Mouse (Mus musculus) heart, adult 2 months (tissue): ENCODE results near the gene 4921517D22Rik. TPM values are rescaled to one million over a fixed set of nuclear protein-coding genes. Genes with fewer than 3 reads are reported as not detected.

Experiments used
- DNase-seq, 2 experiments: peaks; one replicate each; pipeline ENCODE4 v3.0.0; 2021
- H3K27ac ChIP-seq: fragments of 200-600 bp; 2 replicates; pipeline ENCODE4 v1.8.1; 2022
- H3K27me3 ChIP-seq: fragments of 200-500 bp; 2 replicates; pipeline ENCODE4 v1.6.1; 2012; ENCODE audit warnings: mild to moderate bottlenecking, low read length, inconsistent platforms, mixed read lengths; ENCODE audit not compliant: control insufficient read depth, insufficient read depth
- H3K36me3 ChIP-seq: fragments of 200-500 bp; 2 replicates; pipeline ENCODE4 v1.6.1; 2012; ENCODE audit warnings: low read length, inconsistent platforms; ENCODE audit not compliant: control insufficient read depth, insufficient read depth
- H3K4me1 ChIP-seq: fragments of 200-500 bp; 2 replicates; pipeline ENCODE4 v1.6.1; 2011; ENCODE audit warnings: low read length; ENCODE audit not compliant: control insufficient read depth, insufficient read depth
- H3K4me3 ChIP-seq: fragments of 200-600 bp; 2 replicates; pipeline ENCODE4 v1.8.1; 2022
- H3K79me2 ChIP-seq: fragments of 200-500 bp; replicated peaks from 2 replicates; pipeline ENCODE4 v1.6.1; 2012; ENCODE audit warnings: mild to moderate bottlenecking, inconsistent platforms, low read length, moderate library complexity, mixed read lengths; ENCODE audit not compliant: control insufficient read depth, insufficient read depth
- H3K9ac ChIP-seq: fragments of 200-500 bp; 2 replicates; pipeline ENCODE4 v1.6.1; 2012; ENCODE audit warnings: low read depth, mild to moderate bottlenecking, control low read depth, inconsistent platforms, low read length, mixed read lengths
- CTCF ChIP-seq: fragments of 200-600 bp; IDR thresholded peaks from 2 replicates; pipeline ENCODE4 v1.8.1; 2022; ENCODE audit warnings: antibody characterized with exemption, mild to moderate bottlenecking, moderate library complexity
- EP300 ChIP-seq: fragments of 200-500 bp; IDR thresholded peaks from 2 replicates; pipeline ENCODE4 v1.6.1; 2011; ENCODE audit warnings: low read depth, low read length, control low read depth; ENCODE audit not compliant: insufficient read depth
- POLR2A ChIP-seq: fragments of 200-500 bp; IDR thresholded peaks from 2 replicates; pipeline ENCODE4 v1.6.1; 2011; ENCODE audit warnings: mild to moderate bottlenecking, low read depth, low read length, control low read depth; ENCODE audit not compliant: insufficient read depth
- WGBS: fragments of 180-500 bp; shearing (Covaris S2); methylation state at CpG from one replicate; pipeline ENCODE4 v1.1.7; 2018; 5-methylcytosine and 5-hydroxymethylcytosine counted together
- intact Hi-C: fragments of 180-260 bp; cut with DNase I; formaldehyde crosslinking; loops from one replicate; pipeline ENCODE4 v1.15.1; 2025
- polyA plus RNA-seq: library from polyadenylated mRNA; depleted of rRNA; stranded (reverse); fragments of >200 nt; gene quantifications from 2 replicates; pipeline ENCODE4 v1.2.3, GENCODE M21; 2012; rRNA removed
- total RNA-seq, 2 experiments: library from RNA; stranded (reverse); gene quantifications; 2 replicates each; pipeline ENCODE4 v1.2.3; 2021

The 4921517D22Rik gene
- total and polyA plus RNA-seq, 3 experiments: not detected

GRCm38 (mm10) chr13:59637800-59638199 lies 56.1 kb downstream of the 4921517D22Rik start:
- Histone ChIP-seq H3K27me3 (no peaks in the 10 kb centered on the region), H3K27ac (no peak overlapping the region), H3K79me2 (no peaks in the 10 kb centered on the region), H3K36me3 (no peaks in the 10 kb centered on the region), H3K9ac (no peak overlapping the region), H3K4me1 (no peaks in the 10 kb centered on the region), H3K4me3 (no peak overlapping the region)
- intact Hi-C loops: no loop called here
- no peak for DNase-seq
- TF ChIP-seq CTCF (no peak), EP300 (no peak), POLR2A (no peak)
- WGBS: 94% methylated on average over 7 of the region's 7 CpGs

Other genes starting within 250 kb of the 4921517D22Rik start
- 100 to 1,000 TPM; 151 to 173 TPM for gene Agtpbp1, start 108.9 kb downstream of the 4921517D22Rik start, total RNA-seq
- gene Agtpbp1, start 108.9 kb downstream of the 4921517D22Rik start, polyA plus RNA-seq: 27.9 and 62.9 TPM in 2 replicates
- gene Naa35, start 108.8 kb downstream of the 4921517D22Rik start, total RNA-seq: 100 to 1,000 TPM in 1 of 2 experiments, 10 to 100 TPM in 1; 79.9 to 106 TPM
- 28.0 and 67.3 TPM in 2 replicates for gene Naa35, start 108.8 kb downstream of the 4921517D22Rik start, polyA plus RNA-seq
- gene Golm1, start 18.3 kb downstream of the 4921517D22Rik start, total RNA-seq: 10 to 100 TPM; 11.4 to 16.2 TPM
- gene Golm1, start 18.3 kb downstream of the 4921517D22Rik start, polyA plus RNA-seq: 6.5 and 8.8 TPM in 2 replicates
- gene Spata31d1a, start 16.2 kb upstream of the 4921517D22Rik start, total RNA-seq: not detected
- gene Spata31d1a, start 16.2 kb upstream of the 4921517D22Rik start, polyA plus RNA-seq: 0.09 and 0.14 TPM in 2 replicates
- not detected for gene Spata31d1b, start 18.2 kb upstream of the 4921517D22Rik start, total RNA-seq
- 0.03 and 0.04 TPM in 2 replicates for gene Spata31d1b, start 18.2 kb upstream of the 4921517D22Rik start, polyA plus RNA-seq
- gene Spata31d1d, start 37.6 kb upstream of the 4921517D22Rik start, total RNA-seq: not detected
- gene Spata31d1d, start 37.6 kb upstream of the 4921517D22Rik start, polyA plus RNA-seq: 0.04 and 0.06 TPM in 2 replicates
- gene 1700014D04Rik, start 52.6 kb upstream of the 4921517D22Rik start, total RNA-seq: not detected
- 0.09 TPM in 1 of 2 replicates, not detected in the other for gene 1700014D04Rik, start 52.6 kb upstream of the 4921517D22Rik start, polyA plus RNA-seq
- gene Isca1, start 75.7 kb upstream of the 4921517D22Rik start, total RNA-seq: 100 to 1,000 TPM; 233 to 239 TPM
- 326 and 509 TPM in 2 replicates for gene Isca1, start 75.7 kb upstream of the 4921517D22Rik start, polyA plus RNA-seq
- not detected for gene Gm49354, start 88.1 kb upstream of the 4921517D22Rik start, total RNA-seq
- not detected in 2 replicates for gene Gm49354, start 88.1 kb upstream of the 4921517D22Rik start, polyA plus RNA-seq
- 10 to 100 TPM; 41.6 to 45.1 TPM for gene Tut7, start 129.0 kb upstream of the 4921517D22Rik start, total RNA-seq
- gene Tut7, start 129.0 kb upstream of the 4921517D22Rik start, polyA plus RNA-seq: 10.3 and 16.3 TPM in 2 replicates